Mouse (Mus musculus) liver, embryonic 14.5 days (tissue): Measurements from ENCODE around the gene Rabepk. TPM values are rescaled to one million over a fixed set of nuclear protein-coding genes. Genes with fewer than 3 reads are reported as not detected.

ENCODE experiments used
- ATAC-seq: fragments of 200-750 bp; cut with Nextera tagmentation; 2 replicates; pipeline ENCODE4 v1.8.0; 2017; ENCODE audit warnings: moderate number of reproducible peaks, mild to moderate bottlenecking, moderate library complexity; ENCODE audit not compliant: insufficient read depth
- DNase-seq, 3 experiments: peaks; one replicate each; pipeline ENCODE4 v3.0.0-alpha.2; 2012 to 2013; ENCODE audit warnings: low read depth in 3 of 3, low spot score in 3 of 3
- H3K27ac ChIP-seq: fragments of 300-500 bp; sonication (generic); 2 replicates; pipeline ENCODE4 v1.5.1; 2014; ENCODE audit warnings: moderate library complexity, mild to moderate bottlenecking, control low read depth, inconsistent platforms
- H3K27me3 ChIP-seq: fragments of 300-500 bp; sonication (generic); 2 replicates; pipeline ENCODE4 v1.6.1; 2014; ENCODE audit warnings: mild to moderate bottlenecking, low read length, moderate library complexity; ENCODE audit not compliant: control insufficient read depth, insufficient read depth
- H3K36me3 ChIP-seq: fragments of 300-500 bp; sonication (generic); replicated peaks from 2 replicates; pipeline ENCODE4 v1.6.1; 2014; ENCODE audit warnings: low read depth; ENCODE audit not compliant: control insufficient read depth, insufficient read depth
- H3K4me1 ChIP-seq, 2 experiments: fragments of 200-500 bp in 1 of 2; fragments of 300-500 bp in 1 of 2; sonication (generic) in 1 of 2; replicated peaks; 2 replicates each; pipeline ENCODE4 v1.6.1; 2012 to 2014; ENCODE audit warnings: antibody characterized with exemption in 1 of 2, inconsistent platforms in 1 of 2, low read length in 1 of 2; ENCODE audit not compliant: control insufficient read depth in 2 of 2, insufficient read depth in 2 of 2
- H3K4me2 ChIP-seq: fragments of 300-500 bp; sonication (generic); 2 replicates; pipeline ENCODE4 v1.6.1; 2014; ENCODE audit warnings: low read depth, mild to moderate bottlenecking, control low read depth, moderate library complexity
- H3K4me3 ChIP-seq, 2 experiments: fragments of 200-500 bp in 1 of 2; fragments of 300-500 bp in 1 of 2; sonication (generic) in 1 of 2; 2 replicates each; pipeline ENCODE4 v1.5.1; 2012 to 2014; ENCODE audit warnings: low read depth in 2 of 2, low read length in 2 of 2, mild to moderate bottlenecking in 2 of 2, control low read depth in 1 of 2, inconsistent platforms in 1 of 2, moderate library complexity in 1 of 2; ENCODE audit not compliant: insufficient read depth in 1 of 2
- H3K9ac ChIP-seq: fragments of 300-500 bp; sonication (generic); replicated peaks from 2 replicates; pipeline ENCODE4 v1.6.1; 2014; ENCODE audit warnings: mild to moderate bottlenecking, control low read depth, moderate library complexity
- H3K9me3 ChIP-seq: fragments of 300-500 bp; sonication (generic); 2 replicates; pipeline ENCODE4 v1.6.1; 2016; ENCODE audit warnings: low read length, mixed read lengths; ENCODE audit not compliant: control insufficient read depth
- CTCF ChIP-seq: IDR thresholded peaks from 2 replicates; pipeline ENCODE4 v1.5.1; 2016; ENCODE audit warnings: antibody characterized with exemption, low read depth, control low read depth
- EP300 ChIP-seq: IDR thresholded peaks from 2 replicates; pipeline ENCODE4 v1.6.1; 2016; ENCODE audit warnings: antibody characterized with exemption, low read depth
- WGBS: fragments of 180-500 bp; shearing (Covaris S2); extraction: QIAGEN DNeasy Blood & Tissue Kit; methylation state at CpG from one replicate; pipeline ENCODE4 v1.1.7; 2014; ENCODE audit not compliant: insufficient replicate concordance; 5-methylcytosine and 5-hydroxymethylcytosine counted together
- polyA plus RNA-seq, 2 experiments: library from polyadenylated mRNA; depleted of rRNA in 1 of 2; stranded (reverse) in 1 of 2; unstranded in 1 of 2; fragments of >200 nt; fragmentation: Nextera tagmentation in 1 of 2; extraction: Ambion mirVana in 1 of 2; gene quantifications; 2 replicates each; pipeline versions ENCODE4 v1.2.1 to v1.2.3; 2012 to 2014

Rabepk gene
- polyA plus RNA-seq, 2 experiments: 15.3 to 25.6 TPM

GRCm38 (mm10) chr2:34812706-34813105, 13.0 kb upstream of the Rabepk start:
- no peak for ATAC-seq
- no peaks in the 10 kb centered on the region for H3K9me3 ChIP-seq
- H3K9ac ChIP-seq: no peak overlapping the region
- no peaks in the 10 kb centered on the region for H3K27me3 ChIP-seq
- DNase-seq: no peak
- H3K36me3 ChIP-seq: peaks cover 84% of the 10 kb centered on the region
- peaks cover 24 to 29% of the 10 kb centered on the region in 2 experiments for H3K4me1 ChIP-seq
- H3K4me2 ChIP-seq: no peak overlapping the region
- TF ChIP-seq CTCF (no peak), EP300 (no peak)
- 76% methylated on average over 7 of the region's 7 CpGs for WGBS
- H3K27ac ChIP-seq: no peak overlapping the region
- H3K4me3 ChIP-seq: no peak overlapping the region

GRCm38 (mm10) chr2:34810775-34811174, 11.1 kb upstream of the Rabepk start:
- no peaks in the 10 kb centered on the region for H3K9me3 ChIP-seq
- H3K4me2 ChIP-seq: no peak overlapping the region
- no peak for DNase-seq
- ATAC-seq: peak; percentile 76
- peak overlapping the region; percentile 16; the same call in 1 of the 2 replicates for H3K27ac ChIP-seq
- H3K27me3 ChIP-seq: no peaks in the 10 kb centered on the region
- whole genome bisulfite sequencing: 66% methylated on average over 3 of the region's 3 CpGs
- H3K4me3 ChIP-seq: no peak overlapping the region
- TF ChIP-seq CTCF: no peak
- TF ChIP-seq EP300: peak; percentile 61
- H3K36me3 ChIP-seq: peaks cover 88% of the 10 kb centered on the region
- H3K9ac ChIP-seq: 0 out of 2 replicates have a peak overlapping the region, but pooled peaks have one; percentile 29
- peaks cover 31 to 33% of the 10 kb centered on the region in 2 experiments for H3K4me1 ChIP-seq

DNA sequence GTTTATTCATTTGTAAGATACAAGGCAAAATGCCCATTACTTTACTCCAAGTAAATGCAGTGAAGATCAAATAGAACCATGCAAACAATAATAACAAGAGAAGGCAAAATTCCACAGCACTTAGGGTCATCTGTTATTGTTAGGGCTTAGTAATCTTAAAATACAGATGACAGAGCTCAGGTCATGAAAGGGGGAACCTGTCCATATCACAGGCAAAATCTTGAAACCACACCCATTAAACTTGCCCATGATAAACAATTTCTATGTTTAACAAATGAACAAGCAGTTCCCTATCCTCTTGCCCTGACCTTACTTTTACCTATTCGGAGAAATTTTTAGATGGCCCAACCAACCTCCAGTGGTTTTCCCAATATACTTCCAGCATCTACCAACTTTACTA, 9.9 kb upstream of the Rabepk start:
- H3K9me3 ChIP-seq: no peaks in the 10 kb centered on the region
- H3K27me3 ChIP-seq: no peaks in the 10 kb centered on the region
- H3K36me3 ChIP-seq: peaks cover 90% of the 10 kb centered on the region
- no peak for DNase-seq
- no peak for TF ChIP-seq CTCF
- TF ChIP-seq EP300: no peak
- peak overlapping the region; percentile 34 for H3K4me2 ChIP-seq
- ATAC-seq: no peak
- H3K4me1 ChIP-seq: peaks cover 41 to 42% of the 10 kb centered on the region in 2 experiments
- H3K27ac ChIP-seq: peak overlapping the region; percentile 57
- 0 out of 2 replicates have a peak overlapping the region, but pooled peaks have one; percentile 12 for H3K9ac ChIP-seq
- H3K4me3 ChIP-seq: no peak overlapping the region
- 65% methylated on average over 1 of the region's 1 CpGs for WGBS

DNA sequence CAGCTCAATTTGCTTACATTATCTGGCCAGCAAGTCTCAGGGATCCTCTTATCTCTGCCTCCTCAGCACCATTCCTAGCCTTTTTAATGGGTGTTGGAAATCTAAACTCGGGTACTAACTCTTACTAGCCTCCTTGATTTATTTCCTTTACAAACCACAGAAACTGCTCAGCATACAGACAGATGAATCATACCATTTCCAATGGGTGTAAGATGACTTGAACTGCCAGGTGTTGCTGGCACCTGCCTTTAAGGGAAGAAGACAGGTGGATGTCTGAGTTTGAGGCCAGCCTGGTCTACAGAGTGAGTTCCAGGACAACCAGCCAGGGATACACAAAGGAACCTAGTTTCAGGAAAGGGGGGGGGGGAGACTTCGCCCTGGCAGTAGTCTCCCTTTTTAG, 8.3 kb upstream of the Rabepk start:
- TF ChIP-seq EP300 (no peak), CTCF (no peak)
- Histone ChIP-seq H3K4me1 (peaks cover 51 to 54% of the 10 kb centered on the region in 2 experiments), H3K36me3 (peaks cover 84% of the 10 kb centered on the region), H3K4me3 (no peak overlapping the region), H3K9ac (no peak overlapping the region), H3K4me2 (no peak overlapping the region), H3K27ac (peak overlapping the region; percentile 34; the same call in 1 of the 2 replicates), H3K9me3 (no peaks in the 10 kb centered on the region), H3K27me3 (no peaks in the 10 kb centered on the region)
- DNase-seq: no peak
- ATAC-seq: no peak
- 42% methylated on average over 2 of the region's 2 CpGs for WGBS

GRCm38 (mm10) chr2:34805364-34805950, 5.7 kb upstream of the Rabepk start:
- Histone ChIP-seq H3K4me1 (peaks cover 50 to 55% of the 10 kb centered on the region in 2 experiments), H3K9me3 (no peaks in the 10 kb centered on the region), H3K27me3 (no peaks in the 10 kb centered on the region), H3K4me2 (peak overlapping the region; percentile 87), H3K4me3 (peak overlapping the region in 1 of 2 experiments; percentile 16; a peak in 1 of 4 replicates), H3K9ac (peak overlapping the region; percentile 43), H3K27ac (peak overlapping the region; percentile 91), H3K36me3 (peaks cover 62% of the 10 kb centered on the region)
- ATAC-seq (peak; percentile 32; the same call in 1 of the 2 replicates), DNase-seq (no peak)
- WGBS: 71% methylated on average over 10 of the region's 10 CpGs
- TF ChIP-seq EP300 (peak; percentile 9; the same call in 1 of the 2 replicates), CTCF (0 out of 2 replicates have a peak, but pooled peaks have one; percentile 10)
